Mouse (Mus musculus) kidney, adult 2 months (tissue): Measurements from ENCODE around the gene Fyb.

Source experiments
- CTCF ChIP-seq: fragments of 200-500 bp; conservative IDR thresholded peaks from 2 replicates; pipeline ENCODE4 v1.5.1; 2011; ENCODE audit warnings: low read depth, mild to moderate bottlenecking, control low read depth, low read length, moderate library complexity, mixed read lengths; ENCODE audit not compliant: insufficient read depth, insufficient read length
- POLR2A ChIP-seq: fragments of 200-500 bp; IDR thresholded peaks from one replicate; pipeline ENCODE4 v1.6.1; 2011; ENCODE audit warnings: low read depth, low read length, control low read depth

DNA sequence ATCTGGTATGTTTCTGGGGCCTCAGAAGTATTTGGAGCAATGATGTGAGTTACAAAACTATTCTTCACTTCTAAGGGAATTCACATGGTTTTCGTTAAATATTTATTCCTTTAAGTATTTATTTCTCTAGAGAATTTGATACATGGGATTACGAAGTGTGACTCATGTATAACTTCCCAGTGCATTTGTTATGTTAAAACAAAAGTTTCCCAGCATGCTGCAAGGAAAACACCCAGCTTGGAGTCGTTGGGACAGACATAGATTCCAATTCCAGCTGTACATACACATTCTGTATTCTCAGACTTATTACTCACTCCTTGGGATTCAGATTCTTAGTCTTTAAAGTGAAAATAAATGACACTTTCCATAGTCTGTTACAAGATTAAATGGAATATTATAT, 112.8 kb downstream of the Fyb start:
- no peak for TF ChIP-seq POLR2A
- no peak for TF ChIP-seq CTCF
